Mouse (Mus musculus): Measurements from ENCODE around the gene Rwdd3. TPM values are rescaled to one million over a fixed set of nuclear protein-coding genes. Genes with fewer than 3 reads are reported as not detected.

Gene Rwdd3
- 1 to 10 TPM; 1.8 to 4.5 (median 3.1) TPM for total RNA-seq (2022)

DNA sequence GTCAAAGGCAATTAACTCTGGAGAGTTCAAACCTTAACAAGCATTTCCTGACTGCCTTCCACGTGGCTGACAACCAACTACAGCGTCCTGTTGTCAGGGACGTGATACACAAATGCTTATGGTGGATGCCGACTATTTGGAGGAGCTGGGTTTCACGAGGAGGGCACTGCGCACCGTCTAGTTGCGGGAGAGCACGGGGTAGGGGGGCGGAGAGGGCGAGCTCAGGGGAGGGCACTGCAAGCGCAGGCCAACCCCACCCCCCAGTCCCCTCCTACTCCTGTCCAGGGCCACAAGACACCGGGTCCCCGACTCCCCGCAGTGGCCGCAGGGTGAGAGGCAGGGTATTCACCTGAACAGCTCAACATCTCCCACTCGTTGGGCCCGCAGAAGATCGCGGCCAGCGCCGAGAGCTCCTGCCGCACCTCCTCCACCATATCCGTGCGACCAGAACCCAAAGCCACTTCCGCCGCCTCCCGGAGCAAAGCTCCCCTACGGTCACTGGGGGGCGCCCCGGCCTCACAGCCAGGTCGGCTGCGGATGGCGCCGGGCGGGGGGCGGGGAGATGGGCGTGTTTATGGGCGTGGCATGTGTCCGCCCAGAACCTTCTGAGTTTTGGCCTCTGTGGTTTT is at the start of gene Rwdd3:
TSS of gene Rwdd3 (minus strand) at position 453 of the 629 bp plus-strand sequence.
- DNase-seq (ENCODE audit: low spot score in 2 of 2): peak; percentile 81 to 85

- no peak for DNase-seq (ENCODE audit: low spot score in 2 of 2)
Measured at GRCm38 (mm10) chr3:121217011-121217410, 45.5 kb upstream of the Rwdd3 start.

- no peak for DNase-seq (ENCODE audit: low spot score in 2 of 2)
Measured at GRCm38 (mm10) chr3:121213501-121213900, 42.0 kb upstream of the Rwdd3 start.

- DNase-seq (ENCODE audit: low spot score in 2 of 2): no peak
Measured at GRCm38 (mm10) chr3:121212156-121212555, 40.7 kb upstream of the Rwdd3 start.

DNA sequence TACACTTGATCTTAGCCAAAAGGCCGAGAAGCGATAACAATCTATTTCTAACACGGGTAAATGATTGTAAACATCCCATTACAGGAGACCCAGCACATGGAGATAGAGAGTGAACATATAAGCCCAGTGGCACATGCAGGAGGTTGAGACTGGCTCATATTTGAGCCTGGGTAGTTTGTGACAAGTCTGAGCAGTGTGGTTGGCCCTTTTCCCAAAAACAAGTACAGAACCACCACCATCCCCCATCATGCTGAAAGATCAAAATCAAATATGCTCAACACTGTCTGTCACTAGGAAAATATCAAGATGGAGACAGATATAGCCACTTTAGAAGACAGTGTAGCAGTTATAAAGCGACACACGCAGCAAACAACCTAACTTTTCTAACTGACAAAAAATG is 37.5 kb upstream of the Rwdd3 start:
- no peak for DNase-seq (ENCODE audit: low spot score in 2 of 2)

GRCm38 (mm10) chr3:121206202-121206882 is 34.8 kb upstream of the Rwdd3 start:
- no peak for DNase-seq (ENCODE audit: low spot score in 2 of 2)

DNA sequence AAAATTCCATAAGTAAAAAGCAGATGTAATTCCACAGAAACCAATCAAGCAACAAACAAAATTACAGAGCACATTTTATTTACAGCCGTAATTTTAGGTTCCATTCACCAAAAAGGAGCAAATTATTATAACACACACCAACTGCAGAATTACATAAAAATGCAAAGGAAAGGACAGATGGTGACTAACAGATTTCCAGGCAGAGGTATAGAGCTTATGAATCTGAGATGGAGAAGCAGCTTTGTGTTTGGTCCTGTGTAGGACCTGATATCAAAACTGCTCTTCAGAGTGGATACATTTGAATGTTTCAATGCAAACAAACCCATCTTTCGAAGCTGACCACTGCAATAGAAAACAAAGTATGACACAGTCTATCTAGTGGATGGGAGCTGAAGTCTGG is 31.1 kb upstream of the Rwdd3 start:
- DNase-seq (ENCODE audit: low spot score in 2 of 2): no peak

DNA sequence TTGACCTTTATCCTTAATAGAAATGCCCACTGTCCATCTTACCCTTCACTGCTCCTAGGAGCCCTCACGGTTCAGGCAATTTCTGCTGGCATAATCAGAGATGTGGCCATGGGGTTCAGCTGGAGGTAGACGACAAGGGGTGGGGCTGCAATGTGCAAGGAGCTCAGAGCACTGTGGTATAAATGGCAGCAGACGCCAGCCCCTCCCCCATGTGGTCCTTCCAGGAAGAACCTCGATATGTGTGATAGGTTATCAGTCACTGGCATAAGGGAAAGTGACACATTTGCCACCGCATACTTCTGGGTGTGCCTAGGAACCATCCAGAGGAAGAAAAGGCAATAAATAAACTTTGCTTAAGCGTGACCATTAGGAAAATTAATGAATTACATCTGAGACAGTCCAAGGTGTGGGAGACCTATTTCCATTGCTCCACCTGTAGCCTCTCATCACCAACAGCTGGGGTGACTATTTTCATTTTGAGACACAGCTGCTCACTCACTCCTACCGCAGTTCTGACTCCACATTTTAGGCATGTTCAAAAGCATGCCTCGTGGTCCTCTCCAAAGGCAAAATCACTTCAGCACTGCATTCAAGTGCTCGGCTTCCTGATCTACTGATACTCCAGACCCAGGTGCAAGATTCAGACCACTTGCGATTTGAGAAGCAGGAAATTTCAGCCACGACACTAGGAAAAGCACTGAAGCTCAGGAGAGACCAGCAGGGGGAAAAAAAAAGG is 29.7 kb upstream of the Rwdd3 start:
- no peak for DNase-seq (ENCODE audit: low spot score in 2 of 2)

DNA sequence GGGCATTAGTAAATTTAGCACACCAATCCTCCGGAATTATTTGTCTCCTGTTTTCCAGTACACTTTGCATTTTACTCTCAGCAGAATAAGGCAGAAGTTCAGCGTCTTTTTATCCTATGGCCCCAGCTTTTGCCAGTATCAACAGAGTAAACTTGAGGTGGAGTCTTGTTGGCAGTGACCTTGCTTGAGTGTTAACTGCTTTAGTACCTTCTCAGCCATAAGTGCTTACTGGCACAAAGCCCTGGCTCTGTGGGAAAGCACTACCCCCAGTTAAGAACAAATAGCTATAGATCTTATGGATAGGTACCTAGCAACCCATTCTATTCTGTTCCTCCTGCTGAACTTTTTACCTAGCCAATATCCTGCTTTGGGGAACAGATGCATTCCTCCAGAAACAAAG is 17.7 kb upstream of the Rwdd3 start:
- DNase-seq (ENCODE audit: low spot score in 2 of 2): no peak

GRCm38 (mm10) chr3:121187510-121187909 is 16.0 kb upstream of the Rwdd3 start:
- DNase-seq (ENCODE audit: low spot score in 2 of 2): no peak

DNA sequence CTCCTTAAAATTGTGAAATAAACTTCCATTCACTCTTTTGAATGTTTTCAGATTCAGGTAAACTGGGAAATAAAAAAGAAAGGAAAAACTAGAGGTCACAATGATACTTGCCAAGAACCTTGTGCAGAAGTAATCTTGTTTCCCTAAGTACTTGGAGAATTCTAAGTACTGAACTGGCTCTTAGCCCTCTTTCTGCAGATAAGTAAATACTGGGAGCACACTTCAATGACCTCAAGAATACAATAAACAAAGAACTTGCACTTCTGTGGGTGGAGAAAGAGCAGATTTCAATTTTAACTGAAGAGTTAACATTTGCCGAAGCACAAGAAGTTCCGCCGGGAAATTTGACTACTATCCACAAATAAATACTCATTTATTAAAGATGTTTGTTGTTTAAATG is 15.4 kb upstream of the Rwdd3 start:
- no peak for DNase-seq (ENCODE audit: low spot score in 2 of 2)

GRCm38 (mm10) chr3:121185197-121185596 is 13.7 kb upstream of the Rwdd3 start:
- no peak for DNase-seq (ENCODE audit: low spot score in 2 of 2)

GRCm38 (mm10) chr3:121176011-121176410 is 4.5 kb upstream of the Rwdd3 start:
- no peak for DNase-seq (ENCODE audit: low spot score in 2 of 2)

DNA sequence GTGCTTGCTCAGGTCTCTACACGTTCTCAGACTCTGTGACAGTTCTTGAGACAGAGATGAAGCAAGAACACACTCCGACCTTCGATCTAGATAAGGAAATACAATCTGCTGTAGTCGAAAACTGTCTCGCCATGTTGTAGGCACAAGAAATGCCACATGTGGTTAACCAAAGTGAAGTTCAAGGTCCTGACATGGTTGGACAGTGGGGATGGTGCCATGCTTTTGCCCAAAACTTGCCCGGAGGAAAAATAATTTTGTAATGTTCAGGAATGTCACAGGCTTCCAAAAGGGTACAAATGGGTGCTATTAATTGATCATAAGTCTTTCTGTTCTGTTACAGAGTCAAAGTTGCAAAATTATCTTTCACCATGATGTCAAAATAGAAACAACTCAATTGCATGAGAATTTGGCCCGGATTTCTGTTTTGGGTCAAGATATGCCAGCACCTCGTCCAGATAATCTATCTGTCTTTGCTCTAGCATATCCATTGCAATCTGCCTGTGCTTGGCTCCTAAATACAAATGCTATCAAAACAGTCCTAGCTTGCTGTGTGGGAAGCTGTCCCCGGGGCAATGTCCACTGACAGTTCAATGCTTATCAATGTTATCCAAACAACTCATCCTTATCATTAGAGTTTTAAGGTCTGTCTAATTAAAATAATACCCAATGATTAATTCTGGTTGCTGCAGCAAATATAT is 2.9 kb upstream of the Rwdd3 start:
- DNase-seq (ENCODE audit: low spot score in 2 of 2): no peak

DNA sequence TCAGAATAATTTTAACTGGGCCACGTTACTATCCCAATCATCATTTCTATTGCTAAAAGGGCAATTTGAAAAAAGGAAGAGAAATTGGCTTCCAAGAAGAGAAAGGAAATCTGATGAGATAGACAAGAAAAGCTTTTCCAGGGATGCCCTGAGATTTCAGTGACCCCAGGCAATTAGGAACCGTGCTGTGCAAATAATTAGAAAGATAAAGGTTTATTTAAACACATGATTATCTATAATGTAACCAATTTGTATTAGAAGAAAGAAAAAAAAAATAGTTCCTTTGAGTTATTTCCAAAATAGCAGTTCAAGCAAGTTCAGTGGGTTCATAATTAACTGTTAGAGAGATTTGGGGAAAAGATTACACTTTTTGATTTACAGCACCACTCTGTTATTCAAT is 1.2 kb upstream of the Rwdd3 start:
- DNase-seq (ENCODE audit: low spot score in 2 of 2): no peak

DNA sequence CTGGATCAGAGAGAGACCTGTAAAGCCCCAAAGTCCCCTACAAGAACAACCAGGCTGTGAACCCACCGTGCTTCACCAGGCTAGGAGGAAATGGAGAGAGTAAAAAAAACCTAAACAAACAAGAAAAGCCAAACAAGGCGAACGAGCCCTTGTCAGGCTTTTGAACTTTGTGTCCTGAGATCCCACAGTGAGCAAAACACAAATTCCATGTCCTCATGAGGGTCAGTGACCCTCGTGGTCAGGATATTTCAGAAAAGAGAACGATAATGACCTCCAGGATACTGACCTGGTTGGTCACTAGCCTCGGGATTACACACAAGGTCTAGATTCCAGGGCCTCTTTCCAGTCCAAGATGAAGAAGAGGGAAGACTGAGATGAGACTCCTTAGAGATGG is 374 bp upstream of the Rwdd3 start:
- DNase-seq (ENCODE audit: low spot score in 2 of 2): no peak

- DNase-seq (ENCODE audit: low spot score in 2 of 2): no peak
Measured at GRCm38 (mm10) chr3:121170631-121171030, 864 bp downstream of the Rwdd3 start.

DNA sequence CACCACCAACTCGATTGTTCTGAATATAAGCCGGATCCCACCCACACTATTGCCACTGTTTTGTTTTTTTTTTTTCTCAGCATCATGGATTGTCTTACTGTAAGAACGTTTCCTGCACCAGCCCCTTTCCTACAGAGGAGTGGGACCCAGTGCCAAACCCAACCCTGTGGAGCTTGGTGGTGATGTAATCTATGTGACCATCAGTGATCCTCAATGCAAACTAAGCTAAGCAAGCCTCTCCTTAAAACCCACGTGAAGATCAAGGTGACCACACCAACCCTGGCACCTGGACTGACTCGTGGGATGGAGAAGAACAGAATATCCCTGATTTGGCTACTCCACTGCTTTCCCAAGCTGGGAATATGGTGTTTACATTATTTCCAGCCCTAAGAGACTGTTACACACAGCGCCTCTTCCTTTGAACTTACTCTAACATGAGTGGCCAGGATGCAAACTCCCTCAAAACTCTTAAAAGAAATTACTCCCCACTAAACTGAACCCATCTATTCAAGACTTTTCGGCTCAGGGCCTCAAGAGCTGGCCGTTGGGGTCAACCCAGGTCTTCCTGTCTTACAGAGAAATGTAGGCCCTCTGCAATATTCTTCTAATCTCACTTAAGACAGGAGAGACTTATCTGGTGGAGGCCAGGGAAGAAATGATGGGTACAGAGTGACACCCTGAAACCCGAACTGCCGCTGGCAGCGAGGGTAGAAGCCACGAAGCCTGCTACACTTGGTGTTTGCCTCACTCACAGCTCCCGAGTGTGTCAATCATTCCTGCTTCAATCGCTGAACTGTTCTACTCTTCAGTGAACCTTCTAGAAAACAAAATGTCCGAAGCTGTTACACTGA is 2.2 kb downstream of the Rwdd3 start:
- no peak for DNase-seq (ENCODE audit: low spot score in 2 of 2)

DNA sequence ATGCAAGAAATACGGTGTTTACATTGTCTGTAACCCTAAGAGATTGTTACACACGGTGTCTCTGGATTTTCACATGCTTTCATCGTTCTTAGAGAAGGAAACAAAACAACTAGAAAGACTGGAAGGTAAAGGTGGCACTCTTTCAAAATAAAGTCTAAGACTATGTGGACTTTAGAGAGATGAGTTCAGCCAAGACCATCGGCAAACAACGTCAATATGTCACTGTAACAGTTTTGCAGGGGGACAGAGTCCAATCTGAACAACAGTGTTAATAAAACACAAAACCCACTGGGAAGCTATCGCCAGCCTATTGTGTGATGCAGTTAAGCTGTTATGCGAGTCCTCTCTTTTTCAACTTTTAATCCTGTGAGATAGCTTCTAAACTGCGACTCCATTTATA is 2.9 kb downstream of the Rwdd3 start:
- no peak for DNase-seq (ENCODE audit: low spot score in 2 of 2)

DNA sequence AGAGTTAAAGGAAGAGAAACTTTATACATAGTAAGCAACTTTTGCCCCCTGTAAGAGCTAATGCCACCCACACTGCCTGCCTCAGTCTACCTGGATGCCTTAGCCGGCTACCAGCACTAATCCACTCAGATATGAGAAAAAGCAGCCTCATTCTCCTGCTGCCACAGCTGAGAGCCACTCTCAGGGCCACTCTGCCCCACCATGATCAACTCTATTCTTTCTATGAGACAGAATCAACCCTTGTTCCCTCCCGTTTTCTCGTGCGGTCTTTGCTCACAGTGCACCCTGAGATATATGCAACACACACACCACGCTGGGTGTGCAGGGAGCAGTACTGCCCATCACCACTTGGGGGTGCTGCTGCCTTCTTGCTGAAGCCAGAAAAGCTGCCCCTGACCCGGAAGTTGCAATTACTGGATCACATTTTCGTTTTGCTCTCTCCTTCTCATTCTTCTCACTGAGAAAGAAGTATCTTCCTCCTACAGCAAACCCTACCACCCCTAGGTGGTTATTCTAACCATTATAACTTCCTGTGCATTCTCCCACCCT is 8.2 kb downstream of the Rwdd3 start:
- DNase-seq (ENCODE audit: low spot score in 2 of 2): peak; percentile 23 to 24

GRCm38 (mm10) chr3:121161661-121162060 is 9.8 kb downstream of the Rwdd3 start:
- no peak for DNase-seq (ENCODE audit: low spot score in 2 of 2)
